Mouse (Mus musculus): ENCODE measurements around the gene Zmynd10.

- TF ChIP-seq CTCF (IDR thresholded peaks at IDR 0.05; ENCODE audit: low read depth, low read length) (0 out of 2 replicates have a peak, but pooled peaks have one; percentile 8), POLR2A (IDR thresholded peaks at IDR 0.05; ENCODE audit: extremely low read depth, insufficient read depth, low read length) (peak; percentile 78)
Measured at GRCm38 (mm10) chr9:107533791-107534407, 13.2 kb upstream of the Zmynd10 start, which contains the start of gene Tmem115.
